Mouse (Mus musculus) layer of hippocampus, adult 6 months (tissue): ENCODE results near the gene Prss28. TPM values are rescaled to one million over a fixed set of nuclear protein-coding genes. Genes with fewer than 3 reads are reported as not detected.

Source experiments
- long read RNA-seq, 2 experiments: library from polyadenylated mRNA; unstranded; transcript quantifications; one replicate each; pipeline ENCODE4 v2.0.0; 2019 to 2020
- polyA plus RNA-seq: library from polyadenylated mRNA; unstranded; fragments of <200 nt; fragmentation: Nextera tagmentation; gene quantifications from 2 replicates; pipeline ENCODE4 v1.2.3, GENCODE M21; 2021

Gene Prss28
- polyA plus RNA-seq = not detected in 2 replicates
- long read RNA-seq, experiment 1 = 0 reads
- long read RNA-seq, experiment 2 = 0 reads

DNA sequence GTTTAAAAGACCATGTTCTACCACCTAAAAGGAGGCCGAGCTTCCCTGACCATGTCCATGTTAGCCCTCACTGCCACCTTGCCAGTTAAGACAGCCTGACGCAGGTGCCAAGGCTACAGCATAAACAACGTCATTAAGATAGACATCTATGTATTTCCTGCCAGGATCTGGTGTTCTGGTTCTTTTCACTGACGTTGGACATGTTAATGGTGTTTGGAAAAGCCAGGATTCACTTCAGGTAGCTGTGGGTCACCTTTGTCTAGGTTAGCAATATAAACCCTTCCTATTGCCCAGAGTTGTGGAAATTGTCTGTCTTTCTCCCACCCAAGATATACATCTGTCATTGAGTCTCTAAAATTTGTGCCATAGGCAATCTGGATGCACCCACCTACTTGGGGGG lies at the start of gene Prss28:
Gene Prss28 (plus strand): TSS at position 301 of the 400 bp plus-strand sequence.

DNA sequence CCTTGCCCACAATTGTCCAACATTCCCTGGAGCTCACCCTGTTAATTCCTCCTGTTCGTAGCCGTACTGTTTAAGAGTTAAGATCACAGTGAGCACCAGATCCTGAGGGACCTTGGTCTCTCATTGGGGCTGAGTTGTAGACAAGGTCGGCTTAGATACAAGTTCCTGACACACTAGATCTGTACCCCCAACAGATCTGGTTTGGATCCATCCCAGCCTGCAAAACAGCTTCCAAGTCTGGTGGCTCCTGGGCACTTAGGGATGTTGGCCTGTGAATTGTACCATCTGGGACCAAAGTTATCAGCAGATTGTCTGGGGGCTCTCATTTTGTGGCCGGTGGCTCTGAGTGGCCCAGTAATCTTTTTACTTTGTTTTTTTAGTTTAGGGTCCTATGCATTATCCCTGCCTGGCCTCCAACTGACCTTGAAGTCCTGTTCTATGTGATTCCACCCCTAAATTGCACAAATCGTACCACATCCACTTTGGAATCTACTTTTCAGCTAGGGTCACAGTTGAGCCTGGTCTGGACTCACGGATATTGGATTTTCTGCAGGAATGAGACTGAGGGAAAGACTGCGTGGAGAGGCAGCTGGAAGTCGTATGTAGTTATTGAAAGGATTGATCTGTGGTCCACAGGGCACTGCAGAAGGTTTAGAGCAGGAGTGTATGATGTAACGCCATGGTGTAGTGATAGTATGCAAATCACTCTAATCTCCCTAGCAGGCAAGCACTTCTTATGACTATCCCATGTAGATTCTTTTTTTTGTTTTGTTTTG lies 33.7 kb upstream of the Prss28 start, which contains the start of gene Ube2i:
Gene Ube2i (minus strand): TSS at position 52 of the 776 bp plus-strand sequence.

DNA sequence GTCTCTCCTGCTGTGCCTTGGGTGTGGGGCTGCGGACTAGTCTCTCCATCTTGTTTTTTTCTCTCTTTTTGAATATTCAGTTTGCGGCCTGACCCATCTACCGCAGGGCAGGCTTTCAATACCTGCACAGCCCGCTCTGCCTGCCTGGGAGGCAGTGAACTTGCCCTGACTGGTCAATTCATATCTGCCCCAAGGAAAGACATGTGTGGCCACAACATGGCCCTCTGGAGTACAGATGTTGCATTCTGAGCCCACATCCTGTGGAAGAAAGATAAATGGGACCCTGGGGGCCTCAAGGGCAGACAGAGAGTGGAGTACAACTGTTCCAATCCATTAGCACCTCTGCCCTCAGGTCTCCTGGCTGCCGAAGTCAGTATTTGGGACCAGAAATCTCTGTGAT lies 10.4 kb upstream of the Prss28 start, which contains the start of gene Prss34:
Gene Prss34 (plus strand): TSS at position 301 of the 400 bp plus-strand sequence.

DNA sequence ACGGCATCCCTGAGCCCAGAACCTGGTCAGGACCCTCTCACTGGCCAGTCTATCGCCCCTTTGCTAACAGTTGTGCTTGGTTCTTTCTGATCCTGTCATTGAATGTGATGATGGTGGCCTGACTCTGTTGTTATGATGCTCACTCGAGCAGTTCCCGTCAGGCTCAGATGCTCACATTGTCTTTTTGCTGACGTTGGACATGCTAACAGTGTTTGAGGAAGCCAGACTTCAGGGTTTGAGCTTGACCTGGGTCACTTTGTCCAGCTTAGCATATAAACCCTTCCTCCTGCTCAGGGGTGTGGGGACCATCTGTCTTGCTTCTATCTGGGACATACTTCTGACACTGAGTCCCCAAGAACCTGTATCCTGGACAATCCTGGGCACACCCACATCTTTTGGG lies 9.9 kb downstream of the Prss28 start, which contains the start of gene Prss29:
Gene Prss29 (plus strand): TSS at position 301 of the 400 bp plus-strand sequence.

DNA sequence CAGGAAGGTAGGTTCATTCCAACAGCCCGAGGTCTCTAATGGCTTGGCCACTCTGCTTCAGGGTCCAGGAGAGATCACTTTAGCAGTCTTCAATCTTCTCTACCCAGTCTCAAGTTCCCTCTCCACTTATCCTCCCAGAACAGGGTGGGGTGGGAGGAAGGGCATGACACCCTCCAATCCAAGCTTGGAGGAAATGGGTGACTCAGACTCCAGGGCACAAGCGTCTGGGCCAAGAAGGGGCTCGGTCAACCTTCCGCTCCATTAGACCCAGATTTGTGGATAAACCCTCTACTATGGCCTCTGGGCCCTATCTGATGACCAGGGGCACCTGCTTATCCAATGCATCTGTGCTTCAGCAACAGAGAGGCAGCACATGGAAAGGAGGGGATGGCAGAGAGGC lies 37.0 kb downstream of the Prss28 start, which contains the start of gene Tpsab1:
Gene Tpsab1 (minus strand): TSS at position 101 of the 400 bp plus-strand sequence.

Other genes starting within 250 kb of the Prss28 start
- gene Tmem204, start 225.1 kb upstream of the Prss28 start, polyA plus RNA-seq = 15.0 and 15.1 TPM in 2 replicates
- 9.6 and 9.7 TPM in 2 replicates for gene Telo2, start 192.7 kb upstream of the Prss28 start, polyA plus RNA-seq
- gene Ptx4, start 187.9 kb upstream of the Prss28 start, polyA plus RNA-seq = 0.79 and 0.80 TPM in 2 replicates
- gene Clcn7, start 175.3 kb upstream of the Prss28 start, polyA plus RNA-seq = 31.4 and 33.7 TPM in 2 replicates
- gene Ccdc154, start 146.2 kb upstream of the Prss28 start, polyA plus RNA-seq = not detected in 2 replicates
- gene Gm38655, start 133.2 kb upstream of the Prss28 start, polyA plus RNA-seq = not detected in 2 replicates
- 23.3 and 25.0 TPM in 2 replicates for gene BC003965, start 124.1 kb upstream of the Prss28 start, polyA plus RNA-seq
- 15.3 and 15.6 TPM in 2 replicates for gene Unkl, start 120.2 kb upstream of the Prss28 start, polyA plus RNA-seq
- gene Gnptg, start 68.5 kb upstream of the Prss28 start, polyA plus RNA-seq = 90.7 and 91.3 TPM in 2 replicates
- gene Tsr3, start 68.5 kb upstream of the Prss28 start, polyA plus RNA-seq = 58.8 and 62.6 TPM in 2 replicates
- 3.0 and 4.2 TPM in 2 replicates for gene Baiap3, start 52.3 kb upstream of the Prss28 start, polyA plus RNA-seq
- gene Ube2i, start 34.0 kb upstream of the Prss28 start, polyA plus RNA-seq = 235 and 259 TPM in 2 replicates
- gene Prss34, start 10.3 kb upstream of the Prss28 start, polyA plus RNA-seq = not detected in 2 replicates
- gene Prss29, start 10.0 kb downstream of the Prss28 start, polyA plus RNA-seq = not detected in 2 replicates
- not detected in 2 replicates for gene Tpsab1, start 36.9 kb downstream of the Prss28 start, polyA plus RNA-seq
- not detected in 2 replicates for gene Tpsb2, start 57.7 kb downstream of the Prss28 start, polyA plus RNA-seq
- gene Tpsg1, start 60.6 kb downstream of the Prss28 start, polyA plus RNA-seq = not detected in 2 replicates
- gene Cacna1h, start 125.1 kb downstream of the Prss28 start, polyA plus RNA-seq = 16.4 and 17.4 TPM in 2 replicates
- 1.8 and 2.0 TPM in 2 replicates for gene Tekt4, start 146.0 kb downstream of the Prss28 start, polyA plus RNA-seq
- 0.18 and 0.23 TPM in 2 replicates for gene Sstr5, start 188.6 kb downstream of the Prss28 start, polyA plus RNA-seq